Mouse (Mus musculus): Measurements from ENCODE around the gene 1700008O03Rik. TPM values are rescaled to one million over a fixed set of nuclear protein-coding genes. Genes with fewer than 3 reads are reported as not detected.

1700008O03Rik gene
- polyA plus RNA-seq, 1 experiment from 2014 or later: 3.6 TPM

DNA sequence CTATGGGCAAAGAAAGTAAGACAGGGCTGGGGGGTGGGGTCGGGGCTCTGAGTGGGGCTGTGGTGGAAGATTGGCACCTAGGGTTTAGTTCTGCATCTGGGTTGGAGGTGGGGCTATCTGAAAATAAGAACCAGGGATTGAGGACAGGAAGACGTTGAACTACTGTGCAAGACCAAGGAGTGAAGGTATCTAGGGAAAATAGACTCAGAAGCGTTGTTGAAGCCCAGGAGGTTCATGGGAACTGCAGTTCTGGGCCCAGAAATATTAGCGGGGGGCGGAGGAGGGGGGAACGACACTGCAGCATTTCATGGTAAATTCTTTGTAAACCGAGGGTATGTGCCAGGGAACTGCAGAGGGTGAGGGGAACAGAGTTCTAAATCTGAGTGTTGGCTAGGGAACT lies 12.2 kb downstream of the 1700008O03Rik start:
- Histone ChIP-seq H3K9me3 (replicated peaks; ENCODE audit: control insufficient read depth, low read length, poor library complexity, severe bottlenecking) (no peaks in the 10 kb centered on the region), H3K9ac (ENCODE audit: low read depth, low read length) (peak overlapping the region; percentile 42; the same call in 1 of the 2 replicates), H3K4me2 (ENCODE audit: low read length) (peak overlapping the region; percentile 74), H3K4me3 (ENCODE audit: low read depth, low read length) (peak overlapping the region; percentile 56), H3K4me1 (ENCODE audit: control insufficient read depth, insufficient read depth, low read length) (peaks cover 13% of the 10 kb centered on the region), H3K36me3 (ENCODE audit: control insufficient read depth, insufficient read depth, low read length) (no peaks in the 10 kb centered on the region), H3K27me3 (ENCODE audit: control insufficient read depth, insufficient read depth, low read depth, low read length) (no peaks in the 10 kb centered on the region), H3K27ac (ENCODE audit: low read length) (no peak overlapping the region; the same call in 1 of the 2 replicates)
- ATAC-seq: peak; percentile 64; the same call in 1 of the 2 replicates
- WGBS: 14% methylated on average over 7 of the region's 7 CpGs

DNA sequence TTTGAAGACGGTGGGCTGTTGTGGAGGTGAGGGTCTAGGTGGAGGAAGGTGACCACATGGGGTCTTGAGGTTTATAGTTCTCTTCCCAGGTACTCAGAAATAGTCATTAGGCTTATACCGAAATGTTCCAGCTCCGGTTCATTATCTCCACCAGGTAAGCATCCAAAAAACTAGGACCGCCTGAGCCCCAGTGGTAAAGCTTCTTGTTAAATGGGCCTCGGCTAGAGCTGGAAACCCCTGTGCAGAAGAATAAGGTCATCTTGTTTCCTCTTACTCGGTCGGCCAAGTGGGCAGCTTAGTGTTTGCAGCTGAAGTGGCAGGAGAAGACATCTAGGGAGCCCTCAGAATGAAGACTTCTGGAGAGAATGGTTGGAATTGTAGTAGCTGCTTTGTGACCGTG lies 12.9 kb downstream of the 1700008O03Rik start:
- Histone ChIP-seq H3K36me3 (ENCODE audit: control insufficient read depth, insufficient read depth, low read length) (no peaks in the 10 kb centered on the region), H3K4me1 (ENCODE audit: control insufficient read depth, insufficient read depth, low read length) (peaks cover 13% of the 10 kb centered on the region), H3K27me3 (ENCODE audit: control insufficient read depth, insufficient read depth, low read depth, low read length) (no peaks in the 10 kb centered on the region), H3K27ac (ENCODE audit: low read length) (no peak overlapping the region), H3K4me2 (ENCODE audit: low read length) (no peak overlapping the region), H3K4me3 (ENCODE audit: low read depth, low read length) (no peak overlapping the region), H3K9ac (ENCODE audit: low read depth, low read length) (no peak overlapping the region), H3K9me3 (replicated peaks; ENCODE audit: control insufficient read depth, low read length, poor library complexity, severe bottlenecking) (no peaks in the 10 kb centered on the region)
- no peak for ATAC-seq
- WGBS: 90% methylated on average over 8 of the region's 8 CpGs

DNA sequence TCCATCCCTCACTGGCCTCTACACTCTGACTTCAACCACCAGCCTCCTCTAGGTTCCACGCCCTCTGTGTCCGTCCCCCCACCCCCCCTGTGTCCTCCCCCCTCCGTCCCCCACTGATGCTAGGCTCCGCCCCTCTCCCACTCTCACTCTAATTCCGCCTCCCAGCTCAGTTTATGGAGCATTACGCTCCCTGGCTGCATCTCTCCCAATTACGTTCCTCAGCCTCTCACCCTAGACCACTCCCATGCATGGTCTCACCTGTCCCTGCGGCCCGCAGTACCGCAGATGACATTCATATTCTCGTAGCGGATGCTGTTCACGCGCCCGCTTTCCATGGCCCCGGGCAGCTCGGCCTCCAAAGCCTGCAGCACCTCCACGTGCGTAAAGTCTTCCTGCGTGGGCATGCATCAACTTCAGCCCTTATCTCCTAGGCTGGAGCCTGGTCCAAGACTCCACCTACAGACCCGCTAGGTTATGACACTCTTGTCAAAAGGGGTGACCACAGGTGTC lies 24.8 kb downstream of the 1700008O03Rik start:
- ATAC-seq: peak; percentile 46
- peak overlapping the region; percentile 48 for H3K4me3 ChIP-seq (ENCODE audit: low read depth, low read length)
- H3K36me3 ChIP-seq (ENCODE audit: control insufficient read depth, insufficient read depth, low read length): peaks cover 5% of the 10 kb centered on the region; the same call in 1 of the 2 replicates
- no peaks in the 10 kb centered on the region for H3K9me3 ChIP-seq (replicated peaks; ENCODE audit: control insufficient read depth, low read length, poor library complexity, severe bottlenecking)
- H3K27ac ChIP-seq (ENCODE audit: low read length): peak overlapping the region; percentile 94
- peak overlapping the region; percentile 79; the same call in 1 of the 2 replicates for H3K9ac ChIP-seq (ENCODE audit: low read depth, low read length)
- H3K27me3 ChIP-seq (ENCODE audit: control insufficient read depth, insufficient read depth, low read depth, low read length): no peaks in the 10 kb centered on the region
- peak overlapping the region; percentile 92 for H3K4me2 ChIP-seq (ENCODE audit: low read length)
- WGBS: 6% methylated on average over 21 of the region's 21 CpGs
- peaks cover 25% of the 10 kb centered on the region for H3K4me1 ChIP-seq (ENCODE audit: control insufficient read depth, insufficient read depth, low read length)

DNA sequence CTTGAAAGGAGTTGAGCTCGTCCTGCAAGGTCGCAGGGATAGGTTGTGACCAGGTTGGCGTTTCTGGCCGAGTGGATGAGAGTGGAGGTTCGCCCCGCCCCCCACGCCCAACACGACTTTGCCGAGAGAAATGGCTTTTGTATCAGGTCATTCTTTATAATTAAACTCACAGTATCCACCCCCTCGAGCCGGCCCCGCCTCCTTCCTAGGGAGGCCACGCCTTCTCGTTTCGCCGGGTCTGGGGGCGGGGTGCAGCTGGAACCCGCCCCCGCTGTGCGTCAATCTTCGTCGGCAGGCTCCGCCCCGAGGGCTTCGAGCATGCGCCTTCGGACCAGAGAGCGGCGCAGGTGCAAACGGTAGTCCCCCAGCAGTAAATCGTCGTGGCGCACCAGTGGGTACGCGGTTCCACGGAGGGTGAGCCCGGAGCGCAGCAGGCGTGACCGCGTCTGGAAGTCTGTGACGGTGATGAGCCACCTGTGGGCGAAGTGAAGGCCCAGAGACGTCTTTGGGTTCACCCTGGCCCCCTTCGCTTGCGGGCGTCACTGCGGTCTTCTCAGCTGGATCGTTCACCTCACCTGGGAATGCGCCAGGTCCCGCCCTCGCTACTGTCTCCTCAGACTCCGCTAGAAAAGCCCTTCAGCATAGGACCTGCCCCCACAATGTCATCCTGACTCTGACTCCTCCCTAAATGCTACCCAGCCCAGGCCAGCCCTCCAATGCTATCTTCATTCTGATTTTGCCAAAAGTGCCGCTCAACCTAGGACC lies 25.5 kb downstream of the 1700008O03Rik start:
- peaks cover 5% of the 10 kb centered on the region; the same call in 1 of the 2 replicates for H3K36me3 ChIP-seq (ENCODE audit: control insufficient read depth, insufficient read depth, low read length)
- peak; percentile 87 for ATAC-seq
- no peaks in the 10 kb centered on the region; the same call in 1 of the 2 replicates for H3K27me3 ChIP-seq (ENCODE audit: control insufficient read depth, insufficient read depth, low read depth, low read length)

DNA sequence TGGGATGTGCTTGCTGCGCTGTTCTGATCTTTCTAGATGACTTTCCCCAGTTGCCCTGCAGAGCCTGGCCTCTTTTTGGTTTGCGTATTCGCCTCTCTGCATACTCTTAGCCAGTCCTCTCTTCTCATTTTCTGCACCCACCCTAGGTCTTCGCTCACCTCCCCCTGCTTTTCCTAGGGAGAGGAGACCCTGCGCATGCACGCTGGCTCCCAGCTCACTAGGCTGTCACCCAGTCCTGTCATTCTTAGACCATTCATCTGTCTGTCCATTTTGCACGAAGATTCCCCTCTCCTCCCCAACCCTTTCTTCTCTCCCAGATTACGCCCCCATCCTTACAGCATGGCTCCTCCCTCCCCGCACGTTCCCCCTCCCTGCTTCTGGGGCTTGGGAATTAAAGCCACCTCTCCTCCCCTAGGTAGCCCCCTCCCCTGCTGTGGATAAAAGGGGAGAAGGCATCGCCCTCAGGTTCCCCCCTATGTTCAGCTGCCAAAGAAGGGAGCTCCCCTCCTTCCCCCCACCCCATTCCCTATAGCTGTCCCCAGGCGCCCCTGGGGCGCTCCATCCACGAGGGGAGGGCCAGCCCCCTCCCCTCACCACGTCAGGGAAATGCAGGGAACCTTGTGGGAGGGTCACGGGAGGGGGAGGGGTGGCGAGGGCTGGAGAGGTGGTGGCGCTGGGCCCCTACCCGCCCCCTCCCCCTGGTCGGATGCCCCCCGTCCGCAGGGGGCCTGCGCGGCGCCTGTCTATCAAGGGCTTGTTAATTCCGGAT lies 26.6 kb downstream of the 1700008O03Rik start:
- H3K4me2 ChIP-seq (ENCODE audit: low read length): peak overlapping the region; percentile 92
- H3K36me3 ChIP-seq (ENCODE audit: control insufficient read depth, insufficient read depth, low read length): peaks cover 8% of the 10 kb centered on the region
- peak overlapping the region; percentile 48 for H3K4me3 ChIP-seq (ENCODE audit: low read depth, low read length)
- peak; percentile 44 for ATAC-seq
- peak overlapping the region; percentile 94 for H3K27ac ChIP-seq (ENCODE audit: low read length)
- H3K9me3 ChIP-seq (replicated peaks; ENCODE audit: control insufficient read depth, low read length, poor library complexity, severe bottlenecking): no peaks in the 10 kb centered on the region
- peaks cover under 1% of the 10 kb centered on the region; the same call in 1 of the 2 replicates for H3K27me3 ChIP-seq (ENCODE audit: control insufficient read depth, insufficient read depth, low read depth, low read length)
- peak overlapping the region; percentile 79 for H3K9ac ChIP-seq (ENCODE audit: low read depth, low read length)
- peaks cover 25% of the 10 kb centered on the region for H3K4me1 ChIP-seq (ENCODE audit: control insufficient read depth, insufficient read depth, low read length)
- 7% methylated on average over 14 of the region's 26 CpGs for WGBS

More for the DNA sequence above, 25.5 kb downstream of the 1700008O03Rik start:
- no peaks in the 10 kb centered on the region for H3K9me3 ChIP-seq (replicated peaks; ENCODE audit: control insufficient read depth, low read length, poor library complexity, severe bottlenecking)
- peak overlapping the region; percentile 79 for H3K9ac ChIP-seq (ENCODE audit: low read depth, low read length)
- H3K4me2 ChIP-seq (ENCODE audit: low read length): peak overlapping the region; percentile 92
- peak overlapping the region; percentile 48 for H3K4me3 ChIP-seq (ENCODE audit: low read depth, low read length)
- peak overlapping the region; percentile 94 for H3K27ac ChIP-seq (ENCODE audit: low read length)
- H3K4me1 ChIP-seq (ENCODE audit: control insufficient read depth, insufficient read depth, low read length): peaks cover 25% of the 10 kb centered on the region
- WGBS: under 1% methylated on average over 52 of the region's 54 CpGs

DNA sequence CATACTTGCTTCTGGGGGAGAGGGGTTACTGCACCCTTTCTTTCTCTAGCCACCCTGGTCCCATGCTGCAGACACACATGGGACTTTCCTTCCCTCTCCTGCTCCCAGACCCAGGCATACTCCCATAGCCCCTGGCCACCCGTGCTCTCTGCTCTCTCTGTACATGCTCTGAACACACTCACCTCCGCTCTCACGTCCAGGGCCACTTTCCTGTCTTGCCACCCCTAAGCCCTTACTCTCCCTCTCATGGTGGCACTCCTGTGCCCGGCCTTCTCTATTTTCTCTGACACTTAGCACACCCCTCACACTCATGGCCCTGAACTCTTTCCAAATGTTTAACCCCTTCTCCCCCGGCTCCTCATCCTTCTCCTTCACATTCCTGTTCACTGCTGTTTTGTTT lies 27.6 kb downstream of the 1700008O03Rik start:
- Histone ChIP-seq H3K9me3 (replicated peaks; ENCODE audit: control insufficient read depth, low read length, poor library complexity, severe bottlenecking) (no peaks in the 10 kb centered on the region), H3K4me2 (ENCODE audit: low read length) (peak overlapping the region; percentile 15; the same call in 1 of the 2 replicates), H3K9ac (ENCODE audit: low read depth, low read length) (no peak overlapping the region; the same call in 1 of the 2 replicates), H3K4me3 (ENCODE audit: low read depth, low read length) (no peak overlapping the region), H3K36me3 (ENCODE audit: control insufficient read depth, insufficient read depth, low read length) (peaks cover 14% of the 10 kb centered on the region), H3K4me1 (ENCODE audit: control insufficient read depth, insufficient read depth, low read length) (peaks cover 29% of the 10 kb centered on the region), H3K27ac (ENCODE audit: low read length) (peak overlapping the region; percentile 43), H3K27me3 (ENCODE audit: control insufficient read depth, insufficient read depth, low read depth, low read length) (peaks cover 9% of the 10 kb centered on the region)
- no peak for ATAC-seq
- 20% methylated on average over 5 of the region's 5 CpGs for WGBS

DNA sequence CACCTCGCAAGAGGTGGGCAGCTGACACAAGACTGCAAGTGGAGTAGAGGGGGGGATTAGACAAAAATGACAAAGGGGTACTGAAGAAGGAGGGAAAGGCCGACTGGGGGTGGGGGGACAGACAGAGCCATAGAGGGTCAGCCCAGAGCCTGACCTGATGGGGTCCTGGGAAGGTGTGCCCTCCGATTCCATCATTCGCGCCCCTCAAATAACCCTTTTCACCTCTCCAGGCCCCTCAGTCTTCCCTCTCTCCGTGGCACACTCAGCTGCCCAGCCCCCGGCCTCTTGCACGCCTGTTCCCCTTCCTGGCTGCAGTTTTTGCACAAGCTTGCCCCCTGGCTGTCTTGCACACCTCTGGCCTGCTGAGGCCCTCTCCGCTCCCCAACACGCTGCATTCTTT lies 28.1 kb downstream of the 1700008O03Rik start:
- peaks cover 31% of the 10 kb centered on the region for H3K4me1 ChIP-seq (ENCODE audit: control insufficient read depth, insufficient read depth, low read length)
- H3K4me2 ChIP-seq (ENCODE audit: low read length): peak overlapping the region; percentile 15; the same call in 1 of the 2 replicates
- H3K4me3 ChIP-seq (ENCODE audit: low read depth, low read length): no peak overlapping the region
- H3K36me3 ChIP-seq (ENCODE audit: control insufficient read depth, insufficient read depth, low read length): peaks cover 14% of the 10 kb centered on the region
- H3K9me3 ChIP-seq (replicated peaks; ENCODE audit: control insufficient read depth, low read length, poor library complexity, severe bottlenecking): no peaks in the 10 kb centered on the region
- 16% methylated on average over 9 of the region's 10 CpGs for WGBS
- peaks cover 10% of the 10 kb centered on the region for H3K27me3 ChIP-seq (ENCODE audit: control insufficient read depth, insufficient read depth, low read depth, low read length)
- ATAC-seq: no peak
- H3K27ac ChIP-seq (ENCODE audit: low read length): peak overlapping the region; percentile 23
- 0 out of 2 replicates have a peak overlapping the region, but pooled peaks have one; percentile 38 for H3K9ac ChIP-seq (ENCODE audit: low read depth, low read length)

DNA sequence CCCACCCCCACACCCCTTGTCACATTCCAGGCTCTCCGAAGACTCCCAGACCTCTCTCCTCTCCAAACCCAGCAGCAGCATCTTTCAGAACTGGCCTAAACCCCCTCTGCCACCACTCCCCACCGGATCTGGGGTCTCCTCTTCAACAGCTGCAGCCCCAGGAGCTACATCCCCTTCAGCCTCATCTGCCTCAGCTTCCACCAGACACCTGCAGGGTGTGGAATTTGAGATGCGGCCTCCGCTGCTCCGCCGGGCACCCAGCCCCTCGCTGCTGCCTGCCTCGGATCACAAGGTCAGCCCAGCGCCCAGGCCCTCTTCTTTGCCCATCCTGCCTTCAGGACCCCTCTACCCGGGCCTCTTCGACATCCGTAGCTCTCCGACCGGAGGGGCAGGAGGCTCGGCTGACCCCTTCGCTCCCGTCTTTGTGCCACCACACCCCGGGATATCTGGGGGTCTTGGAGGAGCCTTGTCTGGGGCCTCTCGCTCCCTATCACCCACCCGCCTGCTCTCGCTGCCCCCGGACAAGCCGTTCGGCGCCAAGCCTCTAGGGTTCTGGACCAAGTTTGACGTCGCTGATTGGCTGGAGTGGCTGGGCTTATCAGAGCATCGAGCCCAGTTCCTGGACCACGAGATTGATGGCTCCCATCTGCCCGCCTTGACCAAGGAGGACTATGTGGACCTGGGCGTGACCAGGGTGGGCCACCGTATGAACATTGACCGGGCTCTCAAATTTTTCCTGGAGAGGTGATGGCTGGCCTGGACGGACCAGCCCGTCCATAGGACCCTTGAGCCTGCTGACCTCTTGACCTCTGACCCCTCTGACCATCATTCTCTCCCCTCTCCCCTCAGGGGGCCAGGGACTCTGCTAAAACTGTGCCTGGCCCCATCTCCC lies 28.8 kb downstream of the 1700008O03Rik start:
- no peak for ATAC-seq
- peak overlapping the region; percentile 23; the same call in 1 of the 2 replicates for H3K27ac ChIP-seq (ENCODE audit: low read length)
- peaks cover 10% of the 10 kb centered on the region for H3K27me3 ChIP-seq (ENCODE audit: control insufficient read depth, insufficient read depth, low read depth, low read length)
- no peaks in the 10 kb centered on the region for H3K9me3 ChIP-seq (replicated peaks; ENCODE audit: control insufficient read depth, low read length, poor library complexity, severe bottlenecking)
- peaks cover 35% of the 10 kb centered on the region for H3K4me1 ChIP-seq (ENCODE audit: control insufficient read depth, insufficient read depth, low read length)
- no peak overlapping the region for H3K4me3 ChIP-seq (ENCODE audit: low read depth, low read length)
- H3K4me2 ChIP-seq (ENCODE audit: low read length): no peak overlapping the region; the same call in 1 of the 2 replicates
- peaks cover 17% of the 10 kb centered on the region for H3K36me3 ChIP-seq (ENCODE audit: control insufficient read depth, insufficient read depth, low read length)
- 8% methylated on average over 35 of the region's 35 CpGs for WGBS
- H3K9ac ChIP-seq (ENCODE audit: low read depth, low read length): 0 out of 2 replicates have a peak overlapping the region, but pooled peaks have one; percentile 38
